Mouse (Mus musculus) heart, postnatal 0 days (tissue): ENCODE measurements around the gene Arhgef40. TPM values are rescaled to one million over a fixed set of nuclear protein-coding genes. Genes with fewer than 3 reads are reported as not detected.

Experiments
- ATAC-seq: fragments of 200-750 bp; cut with Nextera tagmentation; 2 replicates; pipeline ENCODE4 v1.8.0; 2017; ENCODE audit warnings: low read depth, moderate number of reproducible peaks, moderate library complexity; ENCODE audit not compliant: insufficient read depth
- DNase-seq: peaks from one replicate; pipeline ENCODE4 v3.0.0-alpha.2; 2016; ENCODE audit warnings: low spot score
- H3K27ac ChIP-seq: fragments of 300-500 bp; sonication (generic); 2 replicates; pipeline ENCODE4 v1.5.1; 2014; ENCODE audit warnings: low read depth, mild to moderate bottlenecking
- H3K27me3 ChIP-seq: fragments of 300-500 bp; sonication (generic); 2 replicates; pipeline ENCODE4 v1.6.1; 2014; ENCODE audit warnings: low read length, mixed read lengths; ENCODE audit not compliant: control insufficient read depth, insufficient read depth
- H3K36me3 ChIP-seq: fragments of 300-500 bp; sonication (generic); replicated peaks from 2 replicates; pipeline ENCODE4 v1.6.1; 2014; ENCODE audit warnings: low read length, mixed read lengths; ENCODE audit not compliant: control insufficient read depth, insufficient read depth
- H3K4me1 ChIP-seq: fragments of 300-500 bp; sonication (generic); 2 replicates; pipeline ENCODE4 v1.6.1; 2014; ENCODE audit warnings: antibody characterized with exemption; ENCODE audit not compliant: control insufficient read depth, insufficient read depth
- H3K4me2 ChIP-seq: fragments of 300-500 bp; sonication (generic); 2 replicates; pipeline ENCODE4 v1.6.1; 2014; ENCODE audit warnings: low read depth, mild to moderate bottlenecking, low read length, moderate library complexity
- H3K4me3 ChIP-seq: fragments of 300-500 bp; sonication (generic); 2 replicates; pipeline ENCODE4 v1.5.1; 2014; ENCODE audit warnings: low read depth, low read length
- H3K9ac ChIP-seq: fragments of 300-500 bp; sonication (generic); replicated peaks from 2 replicates; pipeline ENCODE4 v1.6.1; 2014; ENCODE audit warnings: low read depth, low read length, mixed read lengths
- H3K9me3 ChIP-seq: fragments of 300-500 bp; sonication (generic); replicated peaks from 2 replicates; pipeline ENCODE4 v1.6.1; 2016; ENCODE audit warnings: low read length; ENCODE audit not compliant: control insufficient read depth
- CTCF ChIP-seq: IDR thresholded peaks from 2 replicates; pipeline ENCODE4 v1.5.1; 2016; ENCODE audit warnings: antibody characterized with exemption, control low read depth, low read depth
- EP300 ChIP-seq: IDR thresholded peaks from 2 replicates; pipeline ENCODE4 v1.6.1; 2016; ENCODE audit warnings: antibody characterized with exemption, low read depth
- WGBS: fragments of 180-500 bp; shearing (Covaris S2); extraction: QIAGEN DNeasy Blood & Tissue Kit; methylation state at CpG from one replicate; pipeline ENCODE4 v1.1.7; 2014; 5-methylcytosine and 5-hydroxymethylcytosine counted together
- polyA plus RNA-seq: library from polyadenylated mRNA; unstranded; fragments of >200 nt; fragmentation: Nextera tagmentation; extraction: Ambion mirVana; gene quantifications from 2 replicates; pipeline ENCODE4 v1.2.1, GENCODE M21; 2015
- total RNA-seq: library from RNA; depleted of rRNA; stranded (reverse); fragments of >200 nt; gene quantifications from 2 replicates; pipeline ENCODE4 v1.2.3, GENCODE M21; 2014; ENCODE audit warnings: low replicate concordance

Arhgef40 gene
- total and polyA plus RNA-seq, 2 experiments from 2014 or later = 26.9 to 36.4 TPM

GRCm38 (mm10) chr14:52014761-52015311 lies 30.3 kb downstream of the Arhgef40 start:
- Histone ChIP-seq H3K4me1 (peaks cover 36% of the 10 kb centered on the region), H3K4me3 (peak overlapping the region; percentile 86), H3K36me3 (no peaks in the 10 kb centered on the region), H3K9ac (peak overlapping the region; percentile 97), H3K4me2 (peak overlapping the region; percentile 87), H3K27ac (peak overlapping the region; percentile 99), H3K27me3 (no peaks in the 10 kb centered on the region), H3K9me3 (no peaks in the 10 kb centered on the region)
- DNase-seq (peak; percentile 89), ATAC-seq (peak; percentile 59)
- under 1% methylated on average over 20 of the region's 28 CpGs for WGBS
- no peak for TF ChIP-seq EP300
- no peak for TF ChIP-seq CTCF

GRCm38 (mm10) chr14:52015445-52016100 lies 31.1 kb downstream of the Arhgef40 start, which contains the start of gene Tmem253:
Gene Tmem253, plus strand, starts transcription at chr14:52015658.
- peak; percentile 43 for DNase-seq
- no peaks in the 10 kb centered on the region for H3K9me3 ChIP-seq
- WGBS = 19% methylated on average over 6 of the region's 6 CpGs

GRCm38 (mm10) chr14:52016625-52017405 lies 32.3 kb downstream of the Arhgef40 start:
- peaks cover 32% of the 10 kb centered on the region for H3K4me1 ChIP-seq

More at GRCm38 (mm10) chr14:52015445-52016100, 31.1 kb downstream of the Arhgef40 start, which contains the start of gene Tmem253:
- H3K36me3 ChIP-seq = no peaks in the 10 kb centered on the region
- peak within 1 kb of the TSS; percentile 86 for H3K4me3 ChIP-seq
- H3K27ac ChIP-seq = peak within 1 kb of the TSS; percentile 99
- peaks cover 31% of the 10 kb centered on the region for H3K4me1 ChIP-seq
- H3K27me3 ChIP-seq = no peaks in the 10 kb centered on the region
- no peak for TF ChIP-seq CTCF
- no peak for TF ChIP-seq EP300
- H3K4me2 ChIP-seq = peak within 1 kb of the TSS; percentile 87
- H3K9ac ChIP-seq = peak within 1 kb of the TSS; percentile 97
- ATAC-seq = no peak

GRCm38 (mm10) chr14:52017662-52018061 lies 33.1 kb downstream of the Arhgef40 start:
- Histone ChIP-seq H3K4me3 (no peak overlapping the region), H3K27me3 (no peaks in the 10 kb centered on the region), H3K36me3 (no peaks in the 10 kb centered on the region), H3K9ac (no peak overlapping the region), H3K9me3 (no peaks in the 10 kb centered on the region), H3K4me2 (no peak overlapping the region), H3K4me1 (peaks cover 36% of the 10 kb centered on the region), H3K27ac (no peak overlapping the region)
- 82% methylated on average over 4 of the region's 4 CpGs for WGBS
- no peak for DNase-seq
- ATAC-seq = no peak
- TF ChIP-seq EP300 = no peak
- no peak for TF ChIP-seq CTCF

More at GRCm38 (mm10) chr14:52016625-52017405, 32.3 kb downstream of the Arhgef40 start:
- H3K4me2 ChIP-seq = no peak overlapping the region
- no peaks in the 10 kb centered on the region for H3K27me3 ChIP-seq
- ATAC-seq (no peak), DNase-seq (no peak)
- H3K36me3 ChIP-seq = no peaks in the 10 kb centered on the region
- H3K9me3 ChIP-seq = no peaks in the 10 kb centered on the region
- WGBS = 90% methylated on average over 13 of the region's 13 CpGs
- H3K27ac ChIP-seq = peak overlapping the region; percentile 99; the same call in 1 of the 2 replicates
- TF ChIP-seq CTCF (no peak), EP300 (no peak)
- no peak overlapping the region for H3K9ac ChIP-seq
- H3K4me3 ChIP-seq = no peak overlapping the region

- Histone ChIP-seq H3K27me3 (no peaks in the 10 kb centered on the region), H3K9ac (no peak overlapping the region), H3K4me1 (peaks cover 39% of the 10 kb centered on the region), H3K9me3 (no peaks in the 10 kb centered on the region), H3K36me3 (no peaks in the 10 kb centered on the region), H3K27ac (peak overlapping the region; percentile 99; the same call in 1 of the 2 replicates), H3K4me2 (peak overlapping the region; percentile 71), H3K4me3 (no peak overlapping the region)
- no peak for DNase-seq
- 89% methylated on average over 15 of the region's 15 CpGs for WGBS
- no peak for ATAC-seq
- TF ChIP-seq EP300 = no peak
- TF ChIP-seq CTCF = no peak
Measured at GRCm38 (mm10) chr14:52018248-52019050, 33.9 kb downstream of the Arhgef40 start.
